Mouse (Mus musculus) intestine, embryonic 16.5 days (tissue): Measurements from ENCODE around the gene Gm21083. TPM values are rescaled to one million over a fixed set of nuclear protein-coding genes. Genes with fewer than 3 reads are reported as not detected.
"Not testable (repeated sequence)": the region's sequence is repeated elsewhere in the genome, so short reads cannot be mapped to it uniquely, and the experiment has no call there.

Experiments used
- ATAC-seq: fragments of 200-750 bp; cut with Nextera tagmentation; 2 replicates; pipeline ENCODE4 v1.8.0; 2017; ENCODE audit warnings: moderate TSS enrichment, moderate library complexity
- H3K27ac ChIP-seq: fragments of 300-500 bp; sonication (generic); 2 replicates; pipeline ENCODE4 v1.5.1; 2014; ENCODE audit warnings: mild to moderate bottlenecking, low read length
- H3K27me3 ChIP-seq: fragments of 300-500 bp; sonication (generic); replicated peaks from 2 replicates; pipeline ENCODE4 v1.6.1; 2014; ENCODE audit warnings: low read length, control low read depth, mixed read lengths; ENCODE audit not compliant: control insufficient read depth, insufficient read depth
- H3K36me3 ChIP-seq: fragments of 300-500 bp; sonication (generic); 2 replicates; pipeline ENCODE4 v1.6.1; 2014; ENCODE audit warnings: low read length, control low read depth; ENCODE audit not compliant: control insufficient read depth, insufficient read depth
- H3K4me1 ChIP-seq: fragments of 300-500 bp; sonication (generic); 2 replicates; pipeline ENCODE4 v1.6.1; 2014; ENCODE audit warnings: low read length, control low read depth, mixed read lengths; ENCODE audit not compliant: control insufficient read depth, insufficient read depth
- H3K4me2 ChIP-seq: fragments of 300-500 bp; sonication (generic); 2 replicates; pipeline ENCODE4 v1.6.1; 2014; ENCODE audit warnings: low read depth, low read length, control low read depth
- H3K4me3 ChIP-seq: fragments of 300-500 bp; sonication (generic); 2 replicates; pipeline ENCODE4 v1.5.1; 2014; ENCODE audit warnings: mild to moderate bottlenecking, low read length
- H3K9ac ChIP-seq: fragments of 300-500 bp; sonication (generic); 2 replicates; pipeline ENCODE4 v1.6.1; 2014; ENCODE audit warnings: low read depth, low read length
- H3K9me3 ChIP-seq: fragments of 300-500 bp; sonication (generic); 2 replicates; pipeline ENCODE4 v1.6.1; 2016; ENCODE audit warnings: low read length, control low read depth; ENCODE audit not compliant: control insufficient read depth
- WGBS: fragments of 180-500 bp; shearing (Covaris S2); extraction: QIAGEN DNeasy Blood & Tissue Kit; methylation state at CpG from one replicate; pipeline ENCODE4 v1.1.7; 2014; 5-methylcytosine and 5-hydroxymethylcytosine counted together
- polyA plus RNA-seq: library from polyadenylated mRNA; unstranded; fragments of >200 nt; fragmentation: Nextera tagmentation; extraction: Ambion mirVana; gene quantifications from 2 replicates; pipeline ENCODE4 v1.2.1, GENCODE M21; 2015

The Gm21083 gene
- polyA plus RNA-seq: 0.15 TPM in 1 of 2 replicates, not detected in the other

- H3K4me3 ChIP-seq, H3K27me3 ChIP-seq, H3K4me2 ChIP-seq, ATAC-seq, H3K9me3 ChIP-seq, H3K27ac ChIP-seq, H3K9ac ChIP-seq, H3K4me1 ChIP-seq, H3K36me3 ChIP-seq: not testable (repeated sequence)
- WGBS: no CpG with 5 or more reads among the region's 1 CpGs
These were observed at the start of gene Gm21083 for GRCm38 (mm10) chr5:15577033-15577432. Gene Gm21083 (plus strand): TSS chr5:15577333.

- H3K4me3 ChIP-seq, H3K27me3 ChIP-seq, H3K9ac ChIP-seq, ATAC-seq, H3K4me2 ChIP-seq, H3K27ac ChIP-seq, H3K9me3 ChIP-seq, H3K36me3 ChIP-seq, H3K4me1 ChIP-seq: not testable (repeated sequence)
- WGBS: no CpG with 5 or more reads among the region's 1 CpGs
These were observed 48.0 kb upstream of the Gm21083 start, which contains the start of gene Gm21190 for GRCm38 (mm10) chr5:15529122-15529521. Gene Gm21190 (minus strand): TSS chr5:15529222.

GRCm38 (mm10) chr5:15548642-15549041 lies 28.5 kb upstream of the Gm21083 start:
- not testable (repeated sequence) for H3K4me1 ChIP-seq, H3K9ac ChIP-seq, H3K36me3 ChIP-seq, H3K4me3 ChIP-seq, ATAC-seq, H3K4me2 ChIP-seq, H3K27me3 ChIP-seq, H3K27ac ChIP-seq, H3K9me3 ChIP-seq
- 78% methylated on average over 6 of the region's 6 CpGs for WGBS

- 38% methylated on average over 1 of the region's 1 CpGs for WGBS
- not testable (repeated sequence) for H3K9me3 ChIP-seq, H3K4me1 ChIP-seq, H3K4me2 ChIP-seq, H3K27ac ChIP-seq, H3K36me3 ChIP-seq, H3K9ac ChIP-seq, H3K27me3 ChIP-seq, H3K4me3 ChIP-seq, ATAC-seq
These were observed 28.0 kb upstream of the Gm21083 start for GRCm38 (mm10) chr5:15549134-15549533.

GRCm38 (mm10) chr5:15549606-15550005 lies 27.5 kb upstream of the Gm21083 start:
- not testable (repeated sequence) for ATAC-seq, H3K9ac ChIP-seq, H3K4me2 ChIP-seq, H3K4me3 ChIP-seq, H3K27me3 ChIP-seq, H3K9me3 ChIP-seq, H3K27ac ChIP-seq, H3K4me1 ChIP-seq, H3K36me3 ChIP-seq
- 14% methylated on average over 3 of the region's 3 CpGs for WGBS

GRCm38 (mm10) chr5:15558654-15559053 lies 18.5 kb upstream of the Gm21083 start:
- H3K4me1 ChIP-seq, H3K27ac ChIP-seq, H3K4me3 ChIP-seq, H3K9ac ChIP-seq, H3K27me3 ChIP-seq, ATAC-seq, H3K9me3 ChIP-seq, H3K4me2 ChIP-seq, H3K36me3 ChIP-seq: not testable (repeated sequence)
- WGBS: 64% methylated on average over 1 of the region's 1 CpGs

- whole genome bisulfite sequencing: 80% methylated on average over 3 of the region's 3 CpGs
- H3K9me3 ChIP-seq, H3K4me1 ChIP-seq, H3K4me2 ChIP-seq, H3K27ac ChIP-seq, H3K36me3 ChIP-seq, ATAC-seq, H3K4me3 ChIP-seq, H3K9ac ChIP-seq, H3K27me3 ChIP-seq: not testable (repeated sequence)
These were observed 15.5 kb upstream of the Gm21083 start for GRCm38 (mm10) chr5:15561425-15562264.

- H3K4me3 ChIP-seq, H3K4me1 ChIP-seq, H3K36me3 ChIP-seq, H3K27me3 ChIP-seq, H3K9me3 ChIP-seq, H3K9ac ChIP-seq, H3K4me2 ChIP-seq, H3K27ac ChIP-seq, ATAC-seq: not testable (repeated sequence)
These were observed 3.4 kb upstream of the Gm21083 start for GRCm38 (mm10) chr5:15573735-15574134.

- not testable (repeated sequence) for ATAC-seq, H3K27ac ChIP-seq, H3K9ac ChIP-seq, H3K27me3 ChIP-seq, H3K4me3 ChIP-seq, H3K4me1 ChIP-seq, H3K9me3 ChIP-seq, H3K4me2 ChIP-seq, H3K36me3 ChIP-seq
These were observed 9.2 kb downstream of the Gm21083 start for GRCm38 (mm10) chr5:15586351-15586750.

- not testable (repeated sequence) for H3K36me3 ChIP-seq, H3K9ac ChIP-seq, H3K9me3 ChIP-seq, H3K4me1 ChIP-seq, H3K27me3 ChIP-seq, H3K4me2 ChIP-seq, ATAC-seq, H3K27ac ChIP-seq, H3K4me3 ChIP-seq
- 25% methylated on average over 6 of the region's 6 CpGs for WGBS
These were observed 11.2 kb downstream of the Gm21083 start for GRCm38 (mm10) chr5:15588291-15588690.
